Mouse (Mus musculus) thymus, adult 2 months (tissue): ENCODE data around the gene Vmn1r76. TPM values are rescaled to one million over a fixed set of nuclear protein-coding genes. Genes with fewer than 3 reads are reported as not detected.

Source experiments
- DNase-seq: peaks from one replicate; pipeline ENCODE4 v3.0.0; 2021
- H3K27ac ChIP-seq: fragments of 200-500 bp; 2 replicates; pipeline ENCODE4 v1.5.1; 2012; ENCODE audit warnings: low read length, control low read depth; ENCODE audit not compliant: control insufficient read depth, insufficient read depth
- H3K27me3 ChIP-seq: fragments of 200-500 bp; 2 replicates; pipeline ENCODE4 v1.6.1; 2012; ENCODE audit warnings: mild to moderate bottlenecking, low read length, moderate library complexity, mixed read lengths; ENCODE audit not compliant: control insufficient read depth, insufficient read depth
- H3K36me3 ChIP-seq: fragments of 200-500 bp; 2 replicates; pipeline ENCODE4 v1.6.1; 2012; ENCODE audit warnings: mild to moderate bottlenecking, low read length, moderate library complexity; ENCODE audit not compliant: control insufficient read depth, insufficient read depth
- H3K4me1 ChIP-seq: fragments of 200-500 bp; replicated peaks from 2 replicates; pipeline ENCODE4 v1.6.1; 2012; ENCODE audit warnings: low read length; ENCODE audit not compliant: control insufficient read depth, insufficient read depth
- H3K4me3 ChIP-seq: fragments of 200-500 bp; 2 replicates; pipeline ENCODE4 v1.5.1; 2012; ENCODE audit warnings: mild to moderate bottlenecking, low read length, control low read depth, moderate library complexity; ENCODE audit not compliant: control insufficient read depth, insufficient read depth
- CTCF ChIP-seq: fragments of 200-500 bp; IDR thresholded peaks from 2 replicates; pipeline ENCODE4 v1.5.1; 2012; ENCODE audit warnings: mild to moderate bottlenecking, control low read depth, low read length, moderate library complexity, borderline replicate concordance; ENCODE audit not compliant: control insufficient read depth, poor library complexity, insufficient read depth; ENCODE audit errors: extremely low read depth
- POLR2A ChIP-seq: fragments of 200-500 bp; IDR thresholded peaks from 2 replicates; pipeline ENCODE4 v1.6.1; 2012; ENCODE audit warnings: mild to moderate bottlenecking, low read length, control low read depth, moderate library complexity; ENCODE audit not compliant: control insufficient read depth, poor library complexity, insufficient read depth; ENCODE audit errors: extremely low read depth
- WGBS: fragments of 180-500 bp; shearing (Covaris S2); methylation state at CpG from one replicate; pipeline ENCODE4 v1.1.7; 2018; 5-methylcytosine and 5-hydroxymethylcytosine counted together
- polyA plus RNA-seq: library from polyadenylated mRNA; depleted of rRNA; stranded (reverse); fragments of >200 nt; gene quantifications from 2 replicates; pipeline ENCODE4 v1.2.3, GENCODE M21; 2012; rRNA removed

Gene Vmn1r76
- polyA plus RNA-seq, result not detected in 2 replicates

DNA sequence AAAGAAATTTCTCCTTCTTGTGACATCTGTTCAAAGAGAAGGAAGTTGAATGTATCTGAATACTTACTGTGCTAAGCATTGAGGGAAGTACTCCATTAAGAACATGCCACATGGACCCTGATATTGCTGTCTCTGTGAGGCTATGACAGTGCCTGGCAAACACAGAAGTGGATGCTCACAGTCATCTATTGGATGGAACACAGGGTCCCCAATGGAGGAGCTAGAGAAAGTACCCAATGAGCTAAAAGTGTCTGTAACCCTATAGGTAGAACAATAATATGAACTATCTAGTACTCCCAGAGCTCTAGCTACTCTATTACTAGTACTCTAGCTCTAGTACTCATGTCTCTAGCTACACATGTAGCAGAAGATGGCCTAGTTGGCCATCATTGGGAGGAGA lies at the start of gene Vmn1r76:
Gene Vmn1r76, minus strand, starts transcription at position 101 of the 400 bp plus-strand sequence.
- TF ChIP-seq CTCF (no peak), POLR2A (no peak)

DNA sequence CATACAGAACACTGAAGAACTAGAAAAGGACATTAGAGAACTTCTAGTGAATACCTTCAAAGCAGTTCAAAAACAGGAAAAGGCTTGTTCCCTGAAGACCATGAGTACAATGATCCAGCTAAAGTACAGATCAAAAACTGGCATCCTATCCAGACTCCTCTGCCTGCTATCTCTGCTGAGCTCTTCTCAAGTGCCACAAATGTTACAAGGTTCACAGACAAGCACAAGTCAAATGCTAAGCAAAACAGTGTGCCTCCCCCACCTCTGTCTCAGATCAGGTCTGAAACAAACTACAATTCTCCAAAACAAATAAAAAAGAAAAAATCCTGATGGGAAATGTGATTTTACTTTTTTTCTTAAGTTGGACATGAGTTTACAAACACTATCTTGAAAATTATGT lies 34.6 kb upstream of the Vmn1r76 start:
- Histone ChIP-seq H3K27me3 (no peaks in the 10 kb centered on the region), H3K36me3 (no peaks in the 10 kb centered on the region), H3K4me1 (no peaks in the 10 kb centered on the region), H3K4me3 (no peak overlapping the region), H3K27ac (no peak overlapping the region)
- TF ChIP-seq CTCF (no peak), POLR2A (no peak)
- DNase-seq, result no peak

More for the DNA sequence above, at the start of gene Vmn1r76:
- Histone ChIP-seq H3K27ac (no peak within 1 kb of the TSS), H3K36me3 (no peaks in the 10 kb centered on the region), H3K4me1 (no peaks in the 10 kb centered on the region), H3K4me3 (no peak within 1 kb of the TSS), H3K27me3 (no peaks in the 10 kb centered on the region)
- no peak for DNase-seq

DNA sequence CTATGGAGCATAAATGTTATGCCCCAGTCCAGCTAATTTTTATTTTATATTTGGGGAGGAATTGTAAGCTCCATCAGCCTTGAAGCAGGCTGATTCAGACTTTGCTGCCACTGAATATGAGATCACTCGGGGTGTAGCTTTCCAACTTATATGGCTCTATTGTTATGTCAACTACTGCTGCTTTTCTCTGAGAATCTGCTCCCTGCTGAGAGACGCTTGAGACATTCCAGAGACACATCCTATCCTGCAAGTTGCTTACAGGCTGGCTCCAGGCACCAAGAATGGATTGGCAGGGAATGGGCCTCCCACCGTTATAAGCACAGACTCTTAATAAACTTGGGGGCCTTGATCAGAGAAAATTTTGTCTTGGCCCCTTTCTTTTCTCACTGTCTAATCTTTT lies 10.0 kb upstream of the Vmn1r76 start:
- no peak for DNase-seq
- Histone ChIP-seq H3K4me1 (no peaks in the 10 kb centered on the region), H3K27me3 (no peaks in the 10 kb centered on the region), H3K4me3 (no peak overlapping the region), H3K36me3 (no peaks in the 10 kb centered on the region), H3K27ac (no peak overlapping the region)
- TF ChIP-seq CTCF (no peak), POLR2A (no peak)
- 89% methylated on average over 3 of the region's 3 CpGs for WGBS

DNA sequence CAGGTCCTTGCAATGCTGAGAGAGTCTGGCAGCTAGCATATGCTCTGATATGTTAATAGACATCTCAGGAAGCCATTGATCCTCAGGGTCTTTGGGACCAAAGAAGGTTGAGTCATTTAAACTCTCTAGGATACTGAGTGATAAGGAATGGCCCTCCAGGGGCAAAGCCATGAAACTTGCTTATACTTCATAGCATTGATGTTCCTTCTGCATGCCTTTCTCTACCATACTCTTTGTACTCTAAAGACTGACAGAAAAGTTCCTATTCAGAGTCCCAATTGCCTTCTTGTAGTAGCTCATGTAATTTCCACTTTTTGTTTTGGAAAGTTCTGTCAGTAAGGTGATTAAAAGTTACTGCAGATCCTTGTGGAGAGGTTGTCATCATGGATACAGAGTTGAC lies 63.7 kb downstream of the Vmn1r76 start, which contains the start of gene Vmn1r75:
Gene Vmn1r75, plus strand, starts transcription at position 301 of the 400 bp plus-strand sequence.
- TF ChIP-seq CTCF (no peak), POLR2A (no peak)
- no peaks in the 10 kb centered on the region for H3K27me3 ChIP-seq

More for the DNA sequence above, 63.7 kb downstream of the Vmn1r76 start, which contains the start of gene Vmn1r75:
- no peaks in the 10 kb centered on the region for H3K4me1 ChIP-seq
- no peaks in the 10 kb centered on the region for H3K36me3 ChIP-seq
- H3K27ac ChIP-seq, result no peak within 1 kb of the TSS
- no peak for DNase-seq
- no peak within 1 kb of the TSS for H3K4me3 ChIP-seq

Other genes starting within 250 kb of the Vmn1r76 start
- not detected in 2 replicates for gene Vmn1r73, start 207.9 kb downstream of the Vmn1r76 start, polyA plus RNA-seq
- not detected in 2 replicates for gene Vmn1r74, start 104.2 kb downstream of the Vmn1r76 start, polyA plus RNA-seq
- gene Vmn1r75, start 63.6 kb downstream of the Vmn1r76 start, polyA plus RNA-seq, result not detected in 2 replicates
- gene Vmn1r77, start 98.5 kb upstream of the Vmn1r76 start, polyA plus RNA-seq, result not detected in 2 replicates
- not detected in 2 replicates for gene Vmn1r78, start 212.0 kb upstream of the Vmn1r76 start, polyA plus RNA-seq
- not detected in 2 replicates for gene Vmn1r79, start 233.1 kb upstream of the Vmn1r76 start, polyA plus RNA-seq